Mouse (Mus musculus) cerebellum, adult 2 months (tissue): ENCODE measurements around the gene Hist1h2an.

Experiments
- CTCF ChIP-seq: fragments of 200-500 bp; IDR thresholded peaks from 2 replicates; pipeline ENCODE4 v1.5.1; 2011; ENCODE audit warnings: low read depth, mild to moderate bottlenecking, control low read depth, low read length, moderate library complexity, borderline replicate concordance; ENCODE audit not compliant: insufficient read depth
- POLR2A ChIP-seq: fragments of 200-500 bp; IDR thresholded peaks from 2 replicates; pipeline ENCODE4 v1.6.1; 2011; ENCODE audit warnings: low read length, control low read depth, borderline replicate concordance; ENCODE audit not compliant: insufficient read depth

- no peak for TF ChIP-seq CTCF
- TF ChIP-seq POLR2A = no peak
Measured at GRCm38 (mm10) chr13:21781639-21782038, 5.4 kb downstream of the Hist1h2an start.
